Mouse (Mus musculus): Measurements from ENCODE around the gene Cramp1l.

Cramp1l gene

DNA sequence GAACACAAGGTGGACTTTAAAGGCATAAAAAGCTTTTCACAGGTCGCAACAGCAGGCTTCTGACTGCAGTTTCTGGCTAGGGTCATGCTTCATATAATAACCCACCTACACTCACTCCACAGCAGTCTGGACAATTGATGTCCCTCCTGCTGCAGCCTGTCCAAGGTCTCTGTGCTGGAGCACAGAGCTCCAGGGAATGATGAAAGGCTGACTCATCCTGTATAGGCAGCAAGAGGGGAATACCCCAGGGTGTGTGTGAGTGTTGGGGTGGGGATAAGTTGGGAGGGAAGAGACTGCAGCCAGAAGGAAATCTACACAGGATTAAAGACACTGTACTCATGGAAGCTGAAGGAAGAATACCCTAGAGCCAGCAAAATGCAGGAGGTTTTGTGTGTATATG lies 86.1 kb downstream of the Cramp1l start:
- H3K4me3 ChIP-seq (replicated peaks; ENCODE audit: low read length) = no peak overlapping the region
- peaks cover 57% of the 10 kb centered on the region for H3K36me3 ChIP-seq (ENCODE audit: insufficient read depth, low read length)
- no peaks in the 10 kb centered on the region for H3K27me3 ChIP-seq (ENCODE audit: insufficient read depth, low read length)
- H3K4me1 ChIP-seq (replicated peaks; ENCODE audit: low read depth, low read length) = peaks cover 14% of the 10 kb centered on the region
- TF ChIP-seq CTCF (conservative IDR thresholded peaks at IDR 0.05; ENCODE audit: low read length) (no peak), NANOG (IDR thresholded peaks at IDR 0.05; ENCODE audit: borderline replicate concordance, low read length) (no peak), POU5F1 (IDR thresholded peaks at IDR 0.05; ENCODE audit: borderline replicate concordance, low read length) (no peak)
- no peaks in the 10 kb centered on the region for H3K9me3 ChIP-seq (ENCODE audit: low read length)

DNA sequence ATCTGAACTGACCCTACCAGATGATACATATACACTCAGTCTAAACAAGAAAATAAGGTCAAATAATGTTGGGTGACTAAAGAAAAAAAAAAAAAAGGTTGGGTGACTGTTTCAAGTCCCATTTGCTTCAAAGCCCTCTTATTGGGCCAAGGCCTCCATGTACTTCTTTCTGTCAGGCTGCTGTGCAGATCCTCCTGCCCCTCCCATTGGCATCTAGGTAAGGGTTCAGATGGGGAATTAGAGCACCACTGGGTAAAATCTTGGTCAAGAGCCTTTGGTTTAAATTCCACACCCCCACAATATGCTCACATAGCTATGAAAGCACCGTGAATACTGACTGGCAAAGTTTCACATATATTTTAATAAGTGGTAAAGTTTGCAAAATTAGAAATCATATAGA lies 92.3 kb downstream of the Cramp1l start:
- TF ChIP-seq CTCF (conservative IDR thresholded peaks at IDR 0.05; ENCODE audit: low read length) (no peak), POU5F1 (IDR thresholded peaks at IDR 0.05; ENCODE audit: borderline replicate concordance, low read length) (no peak), NANOG (IDR thresholded peaks at IDR 0.05; ENCODE audit: borderline replicate concordance, low read length) (no peak)
- H3K4me1 ChIP-seq (replicated peaks; ENCODE audit: low read depth, low read length) = no peaks in the 10 kb centered on the region
- no peaks in the 10 kb centered on the region for H3K27me3 ChIP-seq (ENCODE audit: insufficient read depth, low read length)
- no peaks in the 10 kb centered on the region for H3K9me3 ChIP-seq (ENCODE audit: low read length)
- peaks cover 91% of the 10 kb centered on the region for H3K36me3 ChIP-seq (ENCODE audit: insufficient read depth, low read length)
- no peak overlapping the region for H3K4me3 ChIP-seq (replicated peaks; ENCODE audit: low read length)

DNA sequence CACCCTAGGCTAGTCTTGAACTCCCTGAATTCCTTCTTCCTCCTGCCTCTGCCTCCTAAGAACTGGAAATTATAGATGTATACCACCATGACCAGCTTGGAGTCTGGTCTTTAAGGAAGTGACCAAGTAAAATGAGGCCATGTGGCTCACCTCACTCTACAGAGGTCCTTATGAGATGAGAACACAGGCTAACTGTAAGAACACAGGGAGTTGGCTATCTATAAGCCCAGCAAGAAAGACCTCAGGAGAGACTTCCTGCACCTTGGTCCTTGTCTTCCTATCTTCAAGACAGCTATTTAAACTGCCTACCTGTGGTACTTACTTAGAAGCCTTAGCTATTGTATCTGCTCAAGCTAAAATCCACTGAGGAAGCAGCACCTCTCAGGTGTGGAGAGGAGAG lies 101.6 kb downstream of the Cramp1l start:
- Histone ChIP-seq H3K36me3 (ENCODE audit: insufficient read depth, low read length) (peaks cover 98% of the 10 kb centered on the region), H3K4me1 (replicated peaks; ENCODE audit: low read depth, low read length) (peaks cover 7% of the 10 kb centered on the region; the same call in 1 of the 2 replicates), H3K27me3 (ENCODE audit: insufficient read depth, low read length) (no peaks in the 10 kb centered on the region), H3K4me3 (replicated peaks; ENCODE audit: low read length) (no peak overlapping the region), H3K9me3 (ENCODE audit: low read length) (no peaks in the 10 kb centered on the region)
- TF ChIP-seq POU5F1 (IDR thresholded peaks at IDR 0.05; ENCODE audit: borderline replicate concordance, low read length) = no peak
- no peak for TF ChIP-seq CTCF (conservative IDR thresholded peaks at IDR 0.05; ENCODE audit: low read length)
- no peak for TF ChIP-seq NANOG (IDR thresholded peaks at IDR 0.05; ENCODE audit: borderline replicate concordance, low read length)
